Mouse (Mus musculus): ENCODE measurements at regions not wholly inside any gene's neighbourhood (a gene's known extent, or its start where the extent isn't known, plus 50 kb on each side); places are given as distances from the start of the nearest gene placed in this dataset.
"Not testable (repeated sequence)": the region's sequence is repeated elsewhere in the genome, so short reads cannot be mapped to it uniquely, and the experiment has no call there.

GRCm38 (mm10) chr5:134844216-134844615 is 62.3 kb downstream of the Tmem270 start:
- not testable (repeated sequence) for TF ChIP-seq POLR2A (IDR thresholded peaks at IDR 0.05; ENCODE audit: control insufficient read depth, extremely low read depth, insufficient read depth, low read length, poor library complexity); CTCF (IDR thresholded peaks at IDR 0.05; ENCODE audit: borderline replicate concordance, control insufficient read depth, extremely low read depth, insufficient read depth, low read length, poor library complexity)

Data from thymus, adult 2 months (tissue).